Comparison of ENCODE assay signal across 7 mouse cellular contexts in genomic region chr3:65392421-65392817, GRCm38 (mm10). TPM values are rescaled to one million over a fixed set of nuclear protein-coding genes. Genes with fewer than 3 reads are reported as not detected.
A peak's percentile ranks its signal among the peaks of the same experiment; 100 is the strongest.
DNase-seq lines count a peak whose midpoint lies in the region; ATAC-seq lines count a peak whose summit lies in the region.

Gene Ssr3, minus strand, starts transcription at chr3:65392623.

- H3K9ac ChIP-seq in intestine, embryonic 15.5 days: peak within 1 kb of the TSS; percentile 88

- H3K4me3 ChIP-seq in intestine, embryonic 15.5 days (replicated peaks): peak within 1 kb of the TSS; percentile 86
- peak within 1 kb of the TSS; percentile 86 for H3K4me3 ChIP-seq in midbrain, embryonic 10.5 days

- no peaks in the 10 kb centered on the region for H3K9me3 ChIP-seq in intestine, embryonic 15.5 days
- no peaks in the 10 kb centered on the region for H3K9me3 ChIP-seq in midbrain, embryonic 10.5 days (replicated peaks)

- intact Hi-C loops in gastrocnemius, postnatal 36 days (cut with DNase I): loop anchor here (2.0 kb wide), 1 partner anchor 134 kb away; no protein-coding TSS in a partner anchor
- intact Hi-C loops in left cerebral cortex, postnatal 25 days (cut with DNase I): loop anchor here (2.0 to 5.0 kb wide), 4 partner anchors 45 to 540 kb away; partner anchors contain the start of gene Tiparp

- peak; percentile 98 for DNase-seq in adrenal gland, adult 2 months
- peak; percentile 95 for DNase-seq in embryo, embryonic 11.5 days (ENCODE audit: low read depth, low spot score)
- peak; percentile 94 for DNase-seq in gastrocnemius, postnatal 36 days
- DNase-seq in left cerebral cortex, postnatal 25 days (ENCODE audit: low spot score in 2 of 2): peak; percentile 98 to 99
- DNase-seq in midbrain, embryonic 10.5 days (ENCODE audit: low spot score): peak; percentile 97
- DNase-seq in right cerebral cortex, postnatal 4 days: peak; percentile 92

- peak; percentile 99 for ATAC-seq in intestine, embryonic 15.5 days

- no peaks in the 10 kb centered on the region for H3K27me3 ChIP-seq in intestine, embryonic 15.5 days (replicated peaks)
- H3K27me3 ChIP-seq in midbrain, embryonic 10.5 days (ENCODE audit: low read depth, poor library complexity, severe bottlenecking): no peaks in the 10 kb centered on the region

- peak within 1 kb of the TSS; percentile 93 for H3K27ac ChIP-seq in intestine, embryonic 15.5 days
- peak within 1 kb of the TSS; percentile 96 for H3K27ac ChIP-seq in midbrain, embryonic 10.5 days (replicated peaks)

- under 1% methylated on average over 36 of the region's 36 CpGs for WGBS in intestine, embryonic 15.5 days
- WGBS in midbrain, embryonic 10.5 days: under 1% methylated on average over 36 of the region's 36 CpGs

- peak within 1 kb of the TSS; percentile 54 for H3K4me2 ChIP-seq in intestine, embryonic 15.5 days (replicated peaks)

- no peaks in the 10 kb centered on the region for H3K4me1 ChIP-seq in intestine, embryonic 15.5 days (replicated peaks)
- H3K4me1 ChIP-seq in midbrain, embryonic 10.5 days: peaks cover 10% of the 10 kb centered on the region

- peaks cover 13% of the 10 kb centered on the region for H3K36me3 ChIP-seq in intestine, embryonic 15.5 days
- peaks cover 32% of the 10 kb centered on the region for H3K36me3 ChIP-seq in midbrain, embryonic 10.5 days

RNA-seq across cellular contexts. Expression of gene Ssr3, which starts in this region (rescaled TPM):
- 100 to 1,000 TPM; 169 to 179 TPM for total RNA-seq in adrenal gland, adult 2 months (2021)
- polyA plus RNA-seq in adrenal gland, adult 2 months (2012; rRNA removed): 30.4 and 38.5 TPM in 2 replicates
- total RNA-seq in gastrocnemius, postnatal 36 days (2021): 100 to 1,000 TPM; 125 to 145 TPM
- polyA plus RNA-seq in intestine, embryonic 15.5 days (2015; fragmentation: Nextera tagmentation; extraction: Ambion mirVana): 281 and 299 TPM in 2 replicates
- total RNA-seq in left cerebral cortex, postnatal 25 days (2021): 10 to 100 TPM; 86.2 to 92.5 TPM
- polyA plus RNA-seq in midbrain, embryonic 10.5 days (2016; fragmentation: Nextera tagmentation; extraction: Ambion mirVana): 232 and 245 TPM in 2 replicates

Comparison
In these comparisons a context has a peak if more than half of its experiments do, and no peak if none do; other contexts are left out.
1. Peak in every context shown above with its lines: DNase-seq, ATAC-seq, H3K4me3 ChIP-seq and H3K27ac ChIP-seq.